Mouse (Mus musculus) heart, postnatal 4 days (tissue): ENCODE results near the gene Cntnap4. TPM values are rescaled to one million over a fixed set of nuclear protein-coding genes. Genes with fewer than 3 reads are reported as not detected.

Experiments
- DNase-seq: peaks from one replicate; pipeline ENCODE4 v3.0.0; 2021
- total RNA-seq, 2 experiments: library from RNA; stranded (reverse); gene quantifications; 2 replicates each; pipeline ENCODE4 v1.2.3; 2021

Cntnap4 gene
- under 1 TPM in 1 of 2 experiments, not detected in 1; 0.07 TPM for total RNA-seq

DNA sequence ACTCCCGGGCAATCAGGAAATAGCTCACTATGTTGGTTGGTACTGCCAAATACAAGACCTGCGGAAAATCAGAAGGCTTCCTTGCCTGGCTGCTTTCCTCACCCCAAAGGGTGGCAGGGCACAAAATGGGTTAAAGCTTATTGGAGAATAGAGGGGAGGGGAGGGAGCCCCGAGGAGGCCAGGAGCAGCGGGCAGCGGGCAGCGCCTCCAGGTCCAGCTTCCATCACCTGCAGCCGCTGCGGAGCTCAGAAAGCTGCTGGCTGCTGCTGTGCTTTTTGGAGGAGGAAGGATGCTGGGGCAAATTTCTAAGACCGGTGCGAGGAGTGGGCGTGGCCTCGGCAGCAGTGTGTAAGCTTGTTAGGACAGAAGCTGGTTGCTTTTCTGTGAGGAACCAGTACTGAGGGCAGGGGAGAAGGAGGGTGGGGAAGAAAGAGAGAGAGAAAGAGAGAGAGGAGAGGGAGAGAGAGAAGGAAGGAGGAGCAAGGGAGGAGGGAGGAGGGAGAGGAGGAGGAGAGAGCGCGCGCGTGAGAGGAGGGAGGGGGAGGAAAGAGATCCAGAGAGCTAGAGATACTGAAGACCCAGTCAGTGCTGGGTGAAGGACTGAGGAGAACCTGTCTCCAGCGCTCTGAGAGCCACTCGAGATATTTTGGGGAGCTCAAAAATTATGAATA, at the start of gene Cntnap4:
Gene Cntnap4 (plus strand): TSS at position 573 of the 671 bp plus-strand sequence.
- no peak for DNase-seq

DNA sequence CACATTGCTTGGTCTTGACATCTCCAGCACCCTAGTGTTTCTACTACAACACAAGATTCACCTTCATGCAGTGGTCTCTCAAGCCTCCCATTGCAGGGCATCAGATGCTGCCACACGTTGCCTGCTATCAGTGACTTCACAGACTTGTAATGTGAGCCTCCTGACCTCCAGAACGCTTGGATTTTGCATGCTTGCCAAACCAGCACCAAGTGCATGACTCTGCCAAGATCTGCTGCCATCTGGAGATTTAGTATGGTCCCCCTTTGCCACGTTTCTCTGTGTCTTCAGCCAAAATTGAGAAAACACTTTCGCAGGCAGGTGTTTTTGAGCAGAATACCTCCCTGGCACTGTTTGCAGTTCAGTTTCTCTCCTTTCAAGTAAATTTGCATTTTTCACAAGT, 12.5 kb upstream of the Cntnap4 start:
- DNase-seq = no peak

DNA sequence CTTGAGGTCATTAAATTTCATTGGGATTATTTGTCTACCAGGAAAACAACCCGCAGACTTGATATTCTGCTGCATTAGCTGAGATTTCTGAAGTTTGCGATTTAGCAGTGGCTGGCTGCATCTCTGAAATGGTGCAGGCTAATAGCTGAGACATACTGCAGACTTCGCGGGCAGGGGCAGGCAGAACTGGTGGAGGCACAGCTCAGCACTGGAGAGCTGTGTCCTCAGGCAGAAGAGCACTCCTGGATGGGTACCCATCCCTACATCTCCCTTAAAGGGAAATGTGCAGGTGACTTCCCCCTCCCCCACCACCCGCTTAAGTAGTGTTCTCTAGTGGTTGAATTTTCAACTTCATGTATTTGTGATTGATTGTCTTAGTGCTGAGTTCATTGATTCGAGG, 698 bp downstream of the Cntnap4 start:
- no peak for DNase-seq

DNA sequence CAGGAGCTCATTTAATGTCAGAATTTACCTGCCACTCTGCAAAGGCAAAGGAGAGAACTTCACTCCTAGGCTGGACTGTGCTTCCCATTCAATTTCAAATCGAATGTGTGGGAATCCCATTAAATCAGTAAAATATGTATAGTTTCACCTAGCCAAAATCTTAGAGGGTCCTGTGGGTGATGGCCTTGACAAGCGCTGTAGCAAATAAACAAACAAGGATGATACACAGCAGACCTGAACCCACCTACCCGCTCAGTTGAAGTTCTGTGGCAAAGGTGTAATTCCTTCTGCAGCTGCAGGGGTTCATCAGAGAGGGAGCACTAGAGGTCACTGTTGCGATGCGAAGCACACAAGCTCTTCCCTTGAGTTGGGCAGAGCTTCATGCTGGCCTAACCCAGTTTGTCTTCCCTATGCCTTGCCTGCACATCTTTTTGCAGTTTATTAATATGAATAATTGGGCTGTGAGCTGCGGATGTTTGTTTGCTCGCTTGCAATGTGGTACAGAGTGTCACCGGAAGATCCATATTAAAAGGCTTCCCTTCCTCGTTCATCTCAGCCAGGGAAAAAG, 1.6 kb downstream of the Cntnap4 start:
- peak; percentile 21 for DNase-seq

DNA sequence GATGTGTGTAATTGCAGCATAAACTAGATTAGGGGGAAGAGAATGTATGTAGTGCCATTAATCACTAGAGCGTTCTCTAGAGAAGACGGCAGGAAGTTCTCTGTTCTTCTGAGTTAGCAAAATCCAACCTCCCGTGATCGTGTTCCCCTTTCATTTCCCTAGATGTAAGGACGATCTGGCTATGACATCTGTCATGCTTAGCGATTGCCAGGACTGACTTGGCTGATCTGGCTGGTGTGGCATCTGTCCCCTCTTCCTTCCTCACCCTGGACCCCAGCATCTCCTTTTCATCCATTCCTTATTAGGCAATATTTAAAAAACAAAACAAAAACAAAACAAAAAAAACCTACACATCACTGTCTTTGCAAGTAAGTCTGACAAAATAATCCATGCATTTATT, 11.6 kb downstream of the Cntnap4 start:
- DNase-seq = no peak

DNA sequence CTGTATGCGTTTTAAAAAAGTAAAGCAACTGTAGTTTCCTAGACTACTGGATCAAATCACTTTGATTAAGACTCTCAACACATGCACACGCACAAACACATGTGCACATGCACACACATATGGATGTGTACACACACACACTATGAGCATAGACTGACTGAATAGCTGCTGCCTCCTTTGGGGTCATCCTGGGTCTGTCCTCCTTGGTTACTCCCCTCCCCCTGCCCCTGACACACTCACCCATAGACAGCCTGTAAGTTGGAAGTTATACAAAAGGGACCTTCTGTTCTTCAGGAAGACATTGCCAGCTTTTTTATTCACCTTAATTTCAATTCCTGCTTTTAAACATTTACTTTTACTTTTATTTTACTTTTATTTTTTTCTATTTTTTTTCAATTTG, 13.6 kb downstream of the Cntnap4 start:
- no peak for DNase-seq

DNA sequence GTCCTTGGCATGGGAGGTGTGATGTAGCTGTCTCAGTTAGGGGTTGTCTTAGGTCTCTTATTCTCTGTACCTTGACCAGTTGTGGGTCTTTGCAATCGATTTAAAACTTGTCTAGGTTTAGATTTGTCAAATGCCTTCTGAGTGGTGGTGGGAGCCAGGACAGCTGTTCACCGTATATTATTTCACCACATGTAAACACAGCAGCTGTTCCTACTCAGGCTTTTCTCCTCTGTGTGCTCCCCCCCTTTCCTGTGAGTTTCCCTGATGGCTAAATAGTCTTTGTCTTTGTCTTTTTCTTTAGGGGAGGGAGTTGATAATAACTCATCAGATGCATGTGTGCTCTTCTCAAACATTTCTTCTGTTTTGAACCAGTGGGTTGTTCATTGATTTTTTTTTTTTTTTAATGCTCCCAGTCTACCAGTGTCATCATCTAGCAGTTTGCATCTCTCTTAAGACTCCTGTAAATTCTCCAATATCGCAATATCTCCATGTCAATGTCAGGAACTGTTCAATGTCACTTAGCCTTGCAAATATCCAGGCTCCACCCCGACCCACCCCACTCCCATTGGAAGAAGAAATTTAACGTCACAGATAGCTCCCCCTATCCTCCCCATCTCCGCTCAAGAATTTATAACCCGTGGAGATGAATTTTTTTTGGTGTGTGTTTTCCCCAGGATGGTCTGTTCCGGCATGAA, 18.7 kb downstream of the Cntnap4 start:
- DNase-seq = no peak

DNA sequence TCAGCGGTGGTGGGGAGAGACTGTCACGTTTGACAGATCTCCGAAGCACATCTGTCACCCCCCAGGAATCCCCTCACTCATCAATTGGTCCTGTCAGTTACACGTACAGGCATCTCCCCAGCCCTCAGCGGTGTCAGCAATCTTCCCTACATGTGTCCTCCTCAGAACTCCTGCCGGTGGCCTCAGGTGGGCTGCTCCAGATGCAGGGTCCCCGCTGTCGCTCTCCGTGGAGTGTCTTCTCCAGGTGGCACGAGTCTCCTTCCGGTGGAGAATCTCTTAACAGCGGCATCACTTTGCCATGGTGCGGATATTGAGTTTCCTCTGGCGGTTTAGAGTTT, 19.2 kb downstream of the Cntnap4 start:
- DNase-seq = no peak

DNA sequence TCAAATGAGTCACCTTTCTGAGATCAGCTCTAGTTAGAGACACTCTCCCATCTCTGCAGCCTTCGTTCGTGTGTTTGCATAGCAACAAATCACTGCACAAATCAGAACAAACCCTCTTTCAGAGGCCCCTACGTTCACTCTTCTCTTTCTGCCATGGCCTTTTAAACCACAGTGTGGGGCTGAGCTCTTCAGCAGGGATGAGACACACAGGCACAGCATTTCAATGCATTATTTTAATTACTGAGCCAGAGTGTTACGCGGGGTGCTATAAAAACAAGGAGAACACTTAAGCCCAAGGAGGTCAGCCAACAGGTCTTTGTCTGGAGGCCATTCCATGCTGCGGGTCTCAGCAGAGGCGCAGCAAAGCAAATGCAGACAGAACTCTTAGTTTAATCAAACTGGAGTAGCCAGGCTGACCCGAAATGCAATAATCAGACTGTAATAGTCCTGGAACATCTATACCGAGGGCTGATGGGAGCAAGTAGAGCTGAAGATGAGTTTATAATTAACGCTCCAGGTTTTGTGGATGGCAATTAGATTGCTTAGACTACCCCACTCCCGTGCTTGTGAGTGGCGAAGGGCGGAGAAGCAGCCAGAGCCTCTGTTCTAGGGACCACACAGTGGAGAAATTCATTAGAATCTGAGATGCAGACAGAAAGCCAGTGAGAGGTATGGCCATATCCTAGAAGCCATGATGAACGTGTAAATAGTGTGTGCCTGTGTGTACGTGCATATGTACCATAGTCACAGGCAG, 26.4 kb downstream of the Cntnap4 start:
- no peak for DNase-seq

DNA sequence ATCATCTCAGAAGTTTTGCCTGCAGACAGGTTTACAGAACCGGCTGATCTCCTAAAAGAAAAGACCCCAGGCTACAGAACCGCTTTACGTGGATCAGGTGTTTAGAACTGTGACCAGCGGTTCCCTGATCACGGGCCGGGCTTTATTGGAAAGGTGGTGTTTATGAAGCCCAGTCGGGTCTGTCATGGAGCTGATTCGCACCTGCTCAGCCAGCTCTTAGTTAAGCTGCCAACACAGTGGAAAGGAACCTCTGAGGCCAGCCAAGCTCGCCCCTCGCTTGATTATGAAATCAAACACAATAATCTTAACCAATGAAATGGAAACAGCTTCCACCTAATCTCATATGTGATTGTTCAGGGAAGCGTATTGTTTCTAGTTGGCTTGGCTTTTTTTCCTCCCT, 30.1 kb downstream of the Cntnap4 start:
- DNase-seq = no peak

DNA sequence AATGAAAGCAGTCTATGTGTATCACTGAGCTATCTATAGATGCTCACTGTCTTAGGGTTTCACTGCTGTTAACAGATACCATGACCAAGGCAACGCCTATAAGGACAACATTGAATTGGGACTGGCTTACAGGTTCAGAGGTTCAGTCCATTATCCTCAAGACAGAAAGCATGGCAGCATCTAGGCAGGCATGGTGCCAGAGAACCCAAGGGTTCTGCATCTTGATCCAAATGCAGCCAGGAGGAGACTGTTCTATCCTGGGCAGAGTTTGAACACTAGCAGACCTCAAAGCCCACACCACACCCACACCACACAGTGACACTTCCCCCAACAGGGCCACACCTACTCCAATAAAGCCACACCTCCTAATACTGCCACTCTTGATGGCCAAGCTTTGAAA, 31.3 kb downstream of the Cntnap4 start:
- no peak for DNase-seq

DNA sequence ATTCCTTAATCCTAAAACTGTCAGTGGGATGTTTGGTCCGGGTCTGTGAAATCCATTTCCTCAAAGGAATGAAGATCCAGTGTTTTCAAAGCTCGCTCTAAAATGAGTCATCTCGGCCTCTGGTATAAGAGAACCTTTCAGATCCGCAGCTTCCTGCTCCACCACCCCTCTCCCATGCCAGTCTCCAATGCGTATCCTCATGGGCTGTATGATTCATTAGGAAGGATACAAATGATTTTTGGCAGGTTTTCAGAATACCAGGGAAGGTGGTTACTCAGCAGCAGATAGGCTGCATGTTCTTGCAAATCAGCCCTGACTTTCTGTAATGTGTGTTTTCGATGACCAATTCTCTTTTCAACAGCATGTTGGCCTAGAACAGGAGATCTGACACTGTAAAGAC, 40.3 kb downstream of the Cntnap4 start:
- DNase-seq = no peak

DNA sequence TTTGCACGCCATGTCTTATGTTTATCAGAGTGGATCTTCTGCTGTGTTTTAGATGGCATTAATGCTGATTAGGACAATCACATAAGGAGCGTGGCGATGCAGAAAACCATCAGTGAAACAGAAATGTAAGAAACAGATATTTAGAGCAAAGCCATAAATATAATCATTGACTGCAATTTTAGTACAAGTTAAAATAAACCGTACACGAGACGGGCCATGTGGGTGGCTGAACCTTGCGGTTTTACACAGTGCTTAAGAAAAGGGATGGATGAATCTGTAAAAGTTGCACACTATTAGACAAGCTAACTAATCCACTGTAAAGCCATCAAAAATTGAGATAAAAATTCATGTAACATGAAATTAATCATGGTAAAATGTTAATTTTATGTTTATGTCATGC, 58.9 kb downstream of the Cntnap4 start:
- no peak for DNase-seq

DNA sequence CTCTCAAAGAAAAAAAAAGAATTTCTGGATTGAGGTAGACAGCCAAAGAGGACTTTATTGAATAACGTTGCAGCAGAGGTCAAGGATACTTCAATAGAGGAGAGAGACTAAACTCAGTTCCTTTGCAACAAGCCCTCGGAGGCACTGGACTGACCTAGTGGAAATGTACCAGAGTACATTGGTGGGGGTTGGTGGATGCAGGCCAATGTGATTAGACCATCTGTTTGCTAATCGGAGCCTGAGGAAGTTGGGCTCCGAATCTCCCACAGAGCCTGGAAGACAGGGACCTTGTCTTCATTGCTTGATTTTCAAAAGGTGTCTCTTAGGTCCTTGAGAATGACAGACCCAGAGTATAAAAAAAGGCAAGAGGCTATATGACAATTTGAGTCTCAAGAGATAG, 82.8 kb downstream of the Cntnap4 start:
- no peak for DNase-seq

DNA sequence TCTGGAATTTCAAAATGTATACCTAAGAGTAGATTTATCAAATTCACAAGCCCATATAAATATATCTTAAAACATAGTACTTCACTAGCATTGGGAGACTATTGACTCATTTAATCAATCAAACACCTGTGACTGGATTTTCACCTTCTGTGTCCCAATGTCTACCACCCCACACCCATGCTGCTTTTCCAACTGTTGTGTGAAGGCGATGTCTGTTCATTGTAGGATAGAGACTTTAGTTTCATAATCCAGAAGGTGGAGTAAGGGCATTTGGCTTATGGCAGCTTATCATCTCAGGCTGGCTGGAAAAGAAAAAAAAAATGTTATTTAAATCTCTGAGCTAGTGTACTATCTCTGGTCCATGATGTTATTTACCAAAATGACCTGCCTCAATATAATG, 83.4 kb downstream of the Cntnap4 start:
- no peak for DNase-seq

DNA sequence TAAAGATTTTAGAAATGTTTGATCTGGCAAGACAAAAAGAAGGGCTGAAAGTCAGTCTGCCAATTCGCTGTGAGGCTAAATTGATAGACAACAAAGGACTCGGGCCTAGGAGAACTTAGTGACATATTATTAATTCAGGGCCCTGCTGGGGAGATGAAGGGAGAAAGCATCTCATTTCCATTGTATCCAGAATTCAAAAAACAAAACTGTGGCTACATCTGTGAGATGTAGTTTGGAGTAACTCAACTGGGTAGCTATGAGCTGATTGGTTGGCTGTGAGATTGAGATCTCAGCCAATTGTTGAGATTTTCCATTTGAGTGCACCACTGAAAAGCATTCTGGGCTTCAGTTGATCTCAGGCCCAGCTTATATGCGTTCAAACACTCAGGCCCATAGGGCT, 84.2 kb downstream of the Cntnap4 start:
- no peak for DNase-seq

DNA sequence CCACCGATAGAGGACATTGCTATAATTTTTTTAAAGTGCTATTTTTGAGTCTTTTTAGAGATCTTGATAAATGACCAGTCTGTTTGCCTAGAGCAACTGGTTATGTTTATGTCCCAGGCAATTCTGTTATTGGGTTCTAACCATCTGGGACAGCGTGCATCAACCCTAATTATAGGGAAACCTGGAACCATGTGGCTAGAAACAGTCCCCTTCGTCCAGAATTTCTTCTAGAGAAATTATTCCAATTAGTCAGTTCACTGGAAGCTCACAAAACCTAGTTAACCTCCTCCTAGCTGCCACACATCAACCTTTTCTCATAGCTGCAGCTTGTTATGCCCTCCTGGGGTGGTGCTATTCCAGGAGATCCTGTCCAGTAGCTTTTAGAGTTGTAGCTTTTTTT, 94.2 kb downstream of the Cntnap4 start:
- no peak for DNase-seq

DNA sequence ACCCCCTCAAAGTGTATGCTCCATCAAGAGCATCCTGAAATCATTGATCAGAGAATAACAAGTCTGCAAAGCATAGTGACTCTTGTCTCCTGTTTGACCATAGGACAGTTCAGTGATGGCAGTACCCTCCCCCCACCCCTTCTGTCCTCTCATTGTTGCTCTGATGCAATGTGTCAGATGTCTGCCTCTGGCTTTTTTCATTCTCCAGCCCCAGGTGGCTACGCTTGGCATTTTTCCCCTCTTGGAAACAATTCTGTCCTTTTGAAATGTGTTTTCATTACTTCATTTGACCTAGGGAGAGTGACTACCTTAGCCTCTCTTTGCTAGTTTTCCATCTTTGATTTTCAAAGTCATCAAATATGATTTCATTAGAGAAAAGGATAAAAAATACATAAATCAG, 104.8 kb downstream of the Cntnap4 start:
- DNase-seq = no peak

DNA sequence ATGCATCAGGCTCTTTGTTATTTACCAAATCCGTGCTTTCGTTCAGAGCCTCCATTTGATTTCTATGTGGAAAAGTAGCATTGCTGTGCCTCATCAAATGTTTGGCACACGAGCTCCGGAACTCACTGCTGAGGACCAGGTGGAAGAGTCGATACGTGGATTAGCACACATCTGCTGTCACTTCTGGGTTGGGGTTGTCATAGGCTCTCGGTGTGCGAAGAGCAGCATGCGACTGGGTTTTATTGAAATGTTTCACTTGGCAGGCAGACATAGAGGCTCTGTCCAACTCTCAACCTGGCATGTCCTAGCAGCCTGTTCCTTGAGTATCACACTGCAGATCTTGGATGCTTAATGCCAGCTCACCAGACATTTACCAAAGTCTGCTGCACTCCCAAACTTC, 111.9 kb downstream of the Cntnap4 start:
- DNase-seq = no peak

DNA sequence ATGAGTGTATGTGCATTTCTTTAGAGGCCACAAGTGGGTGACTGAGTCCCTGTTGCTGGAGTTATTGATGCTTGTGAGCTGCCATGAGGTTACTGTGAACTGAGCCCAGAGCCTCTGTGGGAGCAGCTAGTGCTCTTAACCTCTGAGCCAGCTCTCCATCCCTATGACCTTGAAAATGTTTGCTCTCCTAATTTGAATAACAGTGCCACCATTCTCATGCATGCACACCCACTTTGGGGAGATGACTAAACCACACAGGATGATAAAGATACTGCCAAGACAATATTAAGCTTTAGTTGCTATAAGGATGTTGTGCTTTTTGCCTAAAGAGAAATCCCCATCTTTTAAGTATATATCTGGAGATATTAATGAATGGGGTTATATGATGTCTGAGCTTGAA, 125.9 kb downstream of the Cntnap4 start:
- no peak for DNase-seq

DNA sequence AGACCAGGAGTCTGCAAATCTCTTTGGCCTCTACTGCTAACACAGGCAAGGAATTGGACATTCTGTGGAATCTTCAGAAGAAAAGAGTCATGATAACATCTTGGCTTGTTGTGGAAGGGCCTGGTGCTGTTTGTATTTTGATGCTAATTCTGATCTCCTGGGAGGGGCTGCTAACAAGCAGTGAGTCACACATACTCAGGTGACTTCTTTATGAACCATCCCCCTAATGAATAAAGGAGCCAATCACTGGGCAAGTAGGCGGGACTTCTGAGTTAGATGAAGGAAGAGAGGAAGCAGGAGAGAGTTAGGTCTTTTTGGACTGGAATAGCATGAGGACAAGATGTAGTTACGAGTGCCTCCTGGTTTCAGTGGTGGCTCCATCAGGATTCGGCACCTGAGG, 128.3 kb downstream of the Cntnap4 start:
- no peak for DNase-seq

DNA sequence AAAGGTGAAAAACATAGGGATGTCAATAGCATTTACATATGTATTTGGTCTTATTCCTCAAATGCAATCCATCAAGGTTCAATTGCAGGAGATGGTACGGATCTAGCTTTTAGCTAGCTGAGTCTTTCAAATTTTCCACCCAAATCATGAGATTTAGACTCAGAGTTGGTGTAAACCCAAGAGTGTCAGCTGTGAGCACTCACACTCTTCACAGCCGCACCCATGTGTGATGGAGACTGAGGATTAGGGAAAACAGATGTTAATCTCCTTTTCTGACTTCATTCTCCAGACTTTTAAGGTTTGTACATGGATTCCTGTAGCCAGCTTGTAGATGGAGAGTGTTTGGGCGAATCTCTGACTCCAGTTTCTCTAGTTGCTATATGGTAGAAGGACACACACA, 147.1 kb downstream of the Cntnap4 start:
- DNase-seq = no peak

DNA sequence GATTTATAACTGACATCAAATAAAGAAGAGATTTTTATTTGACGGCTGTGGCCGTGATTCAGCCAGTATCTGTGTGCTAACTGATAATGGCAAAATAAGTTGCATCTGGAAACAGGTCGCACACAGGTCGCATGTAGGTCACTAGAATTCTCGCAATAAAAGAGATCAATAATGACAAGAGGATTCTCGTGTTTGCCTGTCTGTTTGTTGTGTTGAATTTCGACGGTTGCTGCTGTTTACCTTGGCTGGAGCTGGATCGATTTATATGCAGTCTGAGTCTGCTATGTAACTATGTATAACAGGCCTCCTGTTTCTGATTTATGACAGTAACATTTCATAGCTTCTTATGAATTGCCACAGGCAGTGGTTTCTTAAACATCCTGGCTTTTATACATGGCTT, 155.1 kb downstream of the Cntnap4 start:
- no peak for DNase-seq
